Mouse (Mus musculus) urinary bladder, postnatal 14 days (tissue): ENCODE results near the gene Nme4.
"Not testable (repeated sequence)": the region's sequence is repeated elsewhere in the genome, so short reads cannot be mapped to it uniquely, and the experiment has no call there.

ENCODE experiments used
- DNase-seq: peaks from one replicate; pipeline ENCODE4 v3.0.0; 2021; ENCODE audit warnings: low spot score

The Nme4 gene

GRCm38 (mm10) chr17:26114061-26114460 lies 18.7 kb upstream of the Nme4 start:
- DNase-seq: no peak

GRCm38 (mm10) chr17:26113181-26113948 lies 18.0 kb upstream of the Nme4 start, which contains the start of gene Tmem8:
Gene Tmem8, plus strand, starts transcription at chr17:26113299.
- peak; percentile 74 for DNase-seq

- no peak for DNase-seq
Measured at GRCm38 (mm10) chr17:26112751-26113150, 17.3 kb upstream of the Nme4 start.

- DNase-seq: no peak
Measured at GRCm38 (mm10) chr17:26111722-26112121, 16.3 kb upstream of the Nme4 start.

- no peak for DNase-seq
Measured at GRCm38 (mm10) chr17:26111024-26111423, 15.6 kb upstream of the Nme4 start.

GRCm38 (mm10) chr17:26110156-26110555 lies 14.8 kb upstream of the Nme4 start:
- DNase-seq: no peak

GRCm38 (mm10) chr17:26105619-26106018 lies 10.2 kb upstream of the Nme4 start:
- no peak for DNase-seq

- DNase-seq: no peak
Measured at GRCm38 (mm10) chr17:26101478-26101877, 6.1 kb upstream of the Nme4 start.

- no peak for DNase-seq
Measured at GRCm38 (mm10) chr17:26100166-26100565, 4.8 kb upstream of the Nme4 start.

GRCm38 (mm10) chr17:26099316-26099715 lies 3.9 kb upstream of the Nme4 start:
- not testable (repeated sequence) for DNase-seq

- DNase-seq: no peak
Measured at GRCm38 (mm10) chr17:26098461-26098860, 3.1 kb upstream of the Nme4 start.

- DNase-seq: no peak
Measured at GRCm38 (mm10) chr17:26094531-26095110, 781 bp downstream of the Nme4 start.

- DNase-seq: peak; percentile 92
Measured at GRCm38 (mm10) chr17:26089905-26090632, 5.3 kb downstream of the Nme4 start, which contains the start of gene Decr2. Gene Decr2, minus strand, starts transcription at chr17:26090337.

GRCm38 (mm10) chr17:26087059-26087564 lies 8.3 kb downstream of the Nme4 start:
- DNase-seq: no peak

GRCm38 (mm10) chr17:26080867-26081266 lies 14.5 kb downstream of the Nme4 start:
- no peak for DNase-seq

GRCm38 (mm10) chr17:26078851-26079250 lies 16.6 kb downstream of the Nme4 start:
- DNase-seq: no peak

GRCm38 (mm10) chr17:26075246-26075645 lies 20.2 kb downstream of the Nme4 start:
- no peak for DNase-seq

GRCm38 (mm10) chr17:26070136-26070535 lies 25.3 kb downstream of the Nme4 start:
- DNase-seq: no peak

- DNase-seq: peak; percentile 79
Measured at GRCm38 (mm10) chr17:26068831-26069739, 26.3 kb downstream of the Nme4 start, which contains the start of gene Rab11fip3. Gene Rab11fip3, minus strand, starts transcription at chr17:26069555.

- no peak for DNase-seq
Measured at GRCm38 (mm10) chr17:26068024-26068830, 27.2 kb downstream of the Nme4 start.
